Mouse (Mus musculus) liver, adult 2 months (tissue): ENCODE measurements around the gene Trim65. TPM values are rescaled to one million over a fixed set of nuclear protein-coding genes. Genes with fewer than 3 reads are reported as not detected.

Experiments used
- DNase-seq: peaks from one replicate; pipeline ENCODE4 v3.0.0-alpha.2; 2011; ENCODE audit warnings: low read depth, low spot score; ENCODE audit errors: extremely low read depth
- H3K27ac ChIP-seq: fragments of 200-500 bp; replicated peaks from 2 replicates; pipeline ENCODE4 v1.5.1; 2012; ENCODE audit warnings: low read depth, mild to moderate bottlenecking, control low read depth, inconsistent platforms, low read length; ENCODE audit not compliant: insufficient read depth
- H3K27me3 ChIP-seq: fragments of 200-500 bp; 2 replicates; pipeline ENCODE4 v1.6.1; 2012; ENCODE audit warnings: mild to moderate bottlenecking, moderate library complexity, low read length, inconsistent platforms; ENCODE audit not compliant: control insufficient read depth, insufficient read depth
- H3K36me3 ChIP-seq: fragments of 200-500 bp; 2 replicates; pipeline ENCODE4 v1.6.1; 2012; ENCODE audit warnings: low read length, inconsistent platforms; ENCODE audit not compliant: control insufficient read depth, insufficient read depth
- H3K4me1 ChIP-seq: fragments of 200-500 bp; 2 replicates; pipeline ENCODE4 v1.6.1; 2011; ENCODE audit warnings: low read length; ENCODE audit not compliant: control insufficient read depth, insufficient read depth
- H3K4me3 ChIP-seq: fragments of 200-500 bp; 2 replicates; pipeline ENCODE4 v1.5.1; 2011; ENCODE audit warnings: low read depth, mild to moderate bottlenecking, control low read depth, low read length, moderate library complexity; ENCODE audit not compliant: insufficient read depth
- H3K79me2 ChIP-seq: fragments of 200-500 bp; 2 replicates; pipeline ENCODE4 v1.6.1; 2012; ENCODE audit warnings: inconsistent platforms, mild to moderate bottlenecking, low read length, moderate library complexity; ENCODE audit not compliant: control insufficient read depth, insufficient read depth
- H3K9ac ChIP-seq: fragments of 200-500 bp; 2 replicates; pipeline ENCODE4 v1.6.1; 2012; ENCODE audit warnings: low read depth, mild to moderate bottlenecking, control low read depth, inconsistent platforms, low read length
- CTCF ChIP-seq: fragments of 200-500 bp; IDR thresholded peaks from 2 replicates; pipeline ENCODE4 v1.5.1; 2011; ENCODE audit warnings: low read depth, low read length, control low read depth
- POLR2A ChIP-seq: fragments of 200-500 bp; IDR thresholded peaks from 2 replicates; pipeline ENCODE4 v1.6.1; 2011; ENCODE audit warnings: low read length, control low read depth; ENCODE audit not compliant: insufficient read depth; ENCODE audit errors: extremely low read depth
- WGBS: fragments of 180-500 bp; shearing (Covaris S2); methylation state at CpG from one replicate; pipeline ENCODE4 v1.1.7; 2018; 5-methylcytosine and 5-hydroxymethylcytosine counted together
- polyA plus RNA-seq: library from polyadenylated mRNA; depleted of rRNA; stranded (reverse); fragments of >200 nt; gene quantifications from 2 replicates; pipeline ENCODE4 v1.2.3, GENCODE M21; 2012
- total RNA-seq: library from RNA; depleted of rRNA; stranded (reverse); fragments of >200 nt; gene quantifications from 2 replicates; pipeline ENCODE4 v1.2.3, GENCODE M21; 2014

Gene Trim65
- total and polyA plus RNA-seq, 2 experiments: 3.9 to 8.3 TPM

DNA sequence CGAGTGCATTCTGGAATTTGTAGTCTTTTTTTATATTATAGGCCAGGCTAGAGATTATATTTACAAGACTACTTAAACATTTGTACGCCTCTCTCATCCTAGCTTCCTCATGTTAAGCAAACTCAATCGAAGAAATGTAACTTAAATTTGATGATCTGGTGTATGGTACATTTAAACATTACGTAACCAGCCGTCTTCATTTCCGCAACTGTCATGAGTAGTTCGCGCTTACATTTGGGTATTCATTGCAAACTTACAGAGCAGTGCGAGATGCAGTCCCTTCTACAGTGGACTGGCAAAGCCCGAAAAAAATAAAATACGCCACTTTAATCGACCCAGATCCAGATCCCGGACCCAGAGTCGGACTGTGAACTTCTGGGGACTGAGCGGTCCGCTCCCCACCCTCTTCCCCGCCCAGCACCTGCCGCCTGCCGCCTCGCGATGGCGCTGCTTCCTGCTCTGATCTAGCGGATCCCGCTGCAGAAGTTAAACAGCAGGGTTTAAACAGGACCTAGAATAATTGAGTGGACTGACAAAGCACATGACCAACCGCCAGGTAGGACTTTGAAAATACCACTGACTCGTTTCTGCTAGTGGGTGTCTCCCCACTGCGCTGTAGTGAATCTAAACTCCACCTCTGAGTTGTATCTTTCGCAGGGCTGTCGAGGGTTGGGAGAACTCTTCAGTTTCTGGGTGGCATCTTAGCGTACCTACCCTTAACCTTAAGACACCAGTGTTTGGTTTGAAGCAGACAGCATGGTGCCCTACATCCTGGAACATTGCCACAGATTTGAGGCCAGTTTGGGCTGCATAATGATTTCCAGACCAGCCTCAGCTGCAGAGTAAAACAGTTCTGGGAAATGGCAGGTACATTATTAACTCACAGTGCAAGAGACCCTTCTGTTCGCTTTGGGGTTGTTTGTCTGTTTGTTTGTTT lies 43.5 kb downstream of the Trim65 start:
- WGBS: 1% methylated on average over 31 of the region's 31 CpGs
- Histone ChIP-seq H3K79me2 (peaks cover 6% of the 10 kb centered on the region; the same call in 1 of the 2 replicates), H3K27me3 (no peaks in the 10 kb centered on the region), H3K36me3 (peaks cover 7% of the 10 kb centered on the region; the same call in 1 of the 2 replicates), H3K4me3 (peak overlapping the region; percentile 38), H3K9ac (peak overlapping the region; percentile 72), H3K27ac (peak overlapping the region; percentile 98), H3K4me1 (peaks cover 22% of the 10 kb centered on the region)
- TF ChIP-seq POLR2A (0 out of 2 replicates have a peak, but pooled peaks have one; percentile 23), CTCF (peak; percentile 90)
- peak; percentile 90 for DNase-seq

- Histone ChIP-seq H3K36me3 (peaks cover 13% of the 10 kb centered on the region), H3K9ac (peak within 1 kb of the TSS; percentile 88), H3K79me2 (peaks cover 6% of the 10 kb centered on the region; the same call in 1 of the 2 replicates), H3K27ac (peak within 1 kb of the TSS; percentile 98), H3K4me1 (peaks cover 18% of the 10 kb centered on the region), H3K4me3 (peak within 1 kb of the TSS; percentile 91), H3K27me3 (no peaks in the 10 kb centered on the region)
- under 1% methylated on average over 38 of the region's 43 CpGs for WGBS
- DNase-seq: peak; percentile 100
- no peak for TF ChIP-seq CTCF
- TF ChIP-seq POLR2A: peak; percentile 63; the same call in 1 of the 2 replicates
These were observed 44.4 kb downstream of the Trim65 start, which contains the start of gene Wbp2 for GRCm38 (mm10) chr11:116086258-116087193. Gene Wbp2 (minus strand): TSS chr11:116086995.

- Histone ChIP-seq H3K4me3 (no peak overlapping the region), H3K9ac (no peak overlapping the region), H3K79me2 (peaks cover 6% of the 10 kb centered on the region; the same call in 1 of the 2 replicates), H3K36me3 (peaks cover 22% of the 10 kb centered on the region), H3K4me1 (peaks cover 14% of the 10 kb centered on the region), H3K27me3 (no peaks in the 10 kb centered on the region), H3K27ac (no peak overlapping the region)
- 82% methylated on average over 6 of the region's 6 CpGs for WGBS
- no peak for DNase-seq
- TF ChIP-seq CTCF (no peak), POLR2A (no peak)
These were observed 46.8 kb downstream of the Trim65 start for GRCm38 (mm10) chr11:116084166-116084565.

- Histone ChIP-seq H3K9ac (no peak overlapping the region), H3K27ac (no peak overlapping the region), H3K36me3 (peaks cover 22% of the 10 kb centered on the region), H3K4me1 (peaks cover 8% of the 10 kb centered on the region; the same call in 1 of the 2 replicates), H3K4me3 (no peak overlapping the region), H3K79me2 (peaks cover 6% of the 10 kb centered on the region; the same call in 1 of the 2 replicates), H3K27me3 (no peaks in the 10 kb centered on the region)
- 85% methylated on average over 14 of the region's 14 CpGs for WGBS
- TF ChIP-seq POLR2A: no peak
- no peak for TF ChIP-seq CTCF
- no peak for DNase-seq
These were observed 47.7 kb downstream of the Trim65 start for GRCm38 (mm10) chr11:116083096-116083672.

DNA sequence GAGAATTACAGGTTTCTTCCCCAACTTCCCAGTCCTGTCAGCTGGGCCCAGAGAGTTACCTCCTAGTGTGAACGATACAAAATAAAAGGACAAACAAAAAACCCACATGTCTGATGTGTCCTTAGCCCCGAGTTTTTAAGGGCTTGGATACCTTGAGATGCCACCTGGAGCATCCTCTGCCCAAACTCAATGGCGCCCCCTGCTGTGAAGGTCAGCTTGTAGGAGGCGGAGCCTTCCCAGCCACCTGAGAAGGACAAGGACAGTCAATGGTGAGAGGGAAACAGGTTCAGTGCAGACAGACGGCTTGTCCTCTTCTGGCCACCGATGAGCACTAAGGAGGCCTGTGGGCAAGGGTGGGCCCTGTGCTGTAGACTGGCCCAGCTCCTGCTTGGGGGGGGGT lies 49.8 kb downstream of the Trim65 start:
- H3K27me3 ChIP-seq: no peaks in the 10 kb centered on the region
- TF ChIP-seq CTCF (peak; percentile 77), POLR2A (no peak)
- DNase-seq: peak; percentile 38
- no peak overlapping the region for H3K4me3 ChIP-seq
- H3K36me3 ChIP-seq: peaks cover 22% of the 10 kb centered on the region
- WGBS: 74% methylated on average over 6 of the region's 6 CpGs
- H3K27ac ChIP-seq: no peak overlapping the region
- peaks cover 6% of the 10 kb centered on the region; the same call in 1 of the 2 replicates for H3K79me2 ChIP-seq
- H3K9ac ChIP-seq: no peak overlapping the region
- peaks cover 5% of the 10 kb centered on the region; the same call in 1 of the 2 replicates for H3K4me1 ChIP-seq
